Mouse (Mus musculus): ENCODE measurements around the gene Plekha3.

GRCm38 (mm10) chr2:76675949-76676348, 868 bp downstream of the Plekha3 start:
- TF ChIP-seq CTCF (IDR thresholded peaks at IDR 0.05; ENCODE audit: extremely low read depth, insufficient read length, insufficient replicate concordance, low read depth, low read length): no peak
- no peak for TF ChIP-seq POLR2A (IDR thresholded peaks at IDR 0.05; ENCODE audit: low read depth, low read length)

Measured in small intestine, adult 2 months (tissue).